Mouse (Mus musculus) liver, embryonic 15.5 days (tissue): ENCODE data around the gene Lipa. TPM values are rescaled to one million over a fixed set of nuclear protein-coding genes. Genes with fewer than 3 reads are reported as not detected.

Experiments
- ATAC-seq: fragments of 200-750 bp; cut with Nextera tagmentation; 2 replicates; pipeline ENCODE4 v1.8.0; 2017; ENCODE audit warnings: moderate number of reproducible peaks, mild to moderate bottlenecking, moderate library complexity; ENCODE audit not compliant: insufficient read depth
- H3K27ac ChIP-seq: fragments of 300-500 bp; sonication (generic); replicated peaks from 2 replicates; pipeline ENCODE4 v1.5.1; 2015; ENCODE audit warnings: mild to moderate bottlenecking, inconsistent platforms
- H3K27me3 ChIP-seq: fragments of 300-500 bp; sonication (generic); 2 replicates; pipeline ENCODE4 v1.6.1; 2015; ENCODE audit warnings: mild to moderate bottlenecking, inconsistent platforms
- H3K36me3 ChIP-seq: fragments of 300-500 bp; sonication (generic); replicated peaks from 2 replicates; pipeline ENCODE4 v1.6.1; 2015; ENCODE audit warnings: moderate library complexity, mild to moderate bottlenecking, inconsistent platforms
- H3K4me1 ChIP-seq: fragments of 300-500 bp; sonication (generic); replicated peaks from 2 replicates; pipeline ENCODE4 v1.6.1; 2015; ENCODE audit warnings: inconsistent platforms
- H3K4me2 ChIP-seq: fragments of 300-500 bp; sonication (generic); 2 replicates; pipeline ENCODE4 v1.6.1; 2015; ENCODE audit warnings: moderate library complexity, mild to moderate bottlenecking, inconsistent platforms
- H3K4me3 ChIP-seq: fragments of 300-500 bp; sonication (generic); replicated peaks from 2 replicates; pipeline ENCODE4 v1.5.1; 2015; ENCODE audit warnings: mild to moderate bottlenecking, inconsistent platforms
- H3K9ac ChIP-seq: fragments of 300-500 bp; sonication (generic); 2 replicates; pipeline ENCODE4 v1.6.1; 2015; ENCODE audit warnings: moderate library complexity, mild to moderate bottlenecking, inconsistent platforms
- H3K9me3 ChIP-seq: fragments of 300-500 bp; sonication (generic); replicated peaks from 2 replicates; pipeline ENCODE4 v1.6.1; 2016; ENCODE audit warnings: inconsistent platforms
- WGBS: fragments of 180-500 bp; shearing (Covaris S2); methylation state at CpG from one replicate; pipeline ENCODE4 v1.1.7; 2015; ENCODE audit warnings: mixed read lengths; ENCODE audit not compliant: insufficient replicate concordance; 5-methylcytosine and 5-hydroxymethylcytosine counted together
- polyA plus RNA-seq: library from polyadenylated mRNA; unstranded; fragments of >200 nt; fragmentation: Nextera tagmentation; extraction: Ambion mirVana; gene quantifications from 2 replicates; pipeline ENCODE4 v1.2.1, GENCODE M21; 2015

Gene Lipa
- polyA plus RNA-seq, 1 experiment from 2014 or later = 49.8 TPM

- H3K4me3 ChIP-seq = no peak overlapping the region
- H3K27me3 ChIP-seq = no peaks in the 10 kb centered on the region
- no peak overlapping the region for H3K9ac ChIP-seq
- no peak for ATAC-seq
- H3K27ac ChIP-seq = no peak overlapping the region
- no peaks in the 10 kb centered on the region for H3K9me3 ChIP-seq
- WGBS = 58% methylated on average over 5 of the region's 5 CpGs
- no peaks in the 10 kb centered on the region for H3K36me3 ChIP-seq
- H3K4me1 ChIP-seq = peaks cover 16% of the 10 kb centered on the region
- peak overlapping the region; percentile 21; the same call in 1 of the 2 replicates for H3K4me2 ChIP-seq
Measured at GRCm38 (mm10) chr19:34551981-34552380, 24.7 kb upstream of the Lipa start.

GRCm38 (mm10) chr19:34550534-34551223 is 23.4 kb upstream of the Lipa start, which contains the start of gene Ifit2:
Gene Ifit2, plus strand, starts transcription at chr19:34550694.
- Histone ChIP-seq H3K4me1 (peaks cover 16% of the 10 kb centered on the region), H3K36me3 (no peaks in the 10 kb centered on the region), H3K9me3 (no peaks in the 10 kb centered on the region), H3K9ac (peak within 1 kb of the TSS; percentile 64), H3K27ac (peak within 1 kb of the TSS; percentile 51; the same call in 1 of the 2 replicates), H3K27me3 (no peaks in the 10 kb centered on the region), H3K4me3 (peak within 1 kb of the TSS; percentile 65), H3K4me2 (peak within 1 kb of the TSS; percentile 79)
- WGBS = under 1% methylated on average over 22 of the region's 22 CpGs
- ATAC-seq = peak; percentile 91

GRCm38 (mm10) chr19:34550205-34550533 is 22.9 kb upstream of the Lipa start:
- H3K27me3 ChIP-seq = no peaks in the 10 kb centered on the region
- H3K36me3 ChIP-seq = no peaks in the 10 kb centered on the region
- H3K27ac ChIP-seq = no peak overlapping the region
- WGBS = 23% methylated on average over 4 of the region's 4 CpGs
- H3K4me1 ChIP-seq = peaks cover 16% of the 10 kb centered on the region
- no peaks in the 10 kb centered on the region for H3K9me3 ChIP-seq
- ATAC-seq = no peak
- H3K9ac ChIP-seq = peak overlapping the region; percentile 64; the same call in 1 of the 2 replicates
- peak overlapping the region; percentile 65 for H3K4me3 ChIP-seq
- H3K4me2 ChIP-seq = peak overlapping the region; percentile 79

GRCm38 (mm10) chr19:34547976-34548375 is 20.7 kb upstream of the Lipa start:
- no peaks in the 10 kb centered on the region for H3K36me3 ChIP-seq
- H3K27me3 ChIP-seq = no peaks in the 10 kb centered on the region
- H3K27ac ChIP-seq = no peak overlapping the region
- H3K4me3 ChIP-seq = no peak overlapping the region
- peaks cover 16% of the 10 kb centered on the region for H3K4me1 ChIP-seq
- no peak for ATAC-seq
- H3K9me3 ChIP-seq = no peaks in the 10 kb centered on the region
- H3K9ac ChIP-seq = no peak overlapping the region
- 15% methylated on average over 7 of the region's 7 CpGs for WGBS
- no peak overlapping the region for H3K4me2 ChIP-seq

- no peak overlapping the region for H3K4me2 ChIP-seq
- no peaks in the 10 kb centered on the region for H3K27me3 ChIP-seq
- no peaks in the 10 kb centered on the region for H3K9me3 ChIP-seq
- ATAC-seq = no peak
- no peak overlapping the region for H3K27ac ChIP-seq
- peaks cover 16% of the 10 kb centered on the region for H3K4me1 ChIP-seq
- H3K4me3 ChIP-seq = no peak overlapping the region
- H3K9ac ChIP-seq = no peak overlapping the region
- WGBS = 68% methylated on average over 4 of the region's 4 CpGs
- H3K36me3 ChIP-seq = no peaks in the 10 kb centered on the region
Measured at GRCm38 (mm10) chr19:34546211-34546610, 18.9 kb upstream of the Lipa start.

- Histone ChIP-seq H3K9ac (no peak overlapping the region), H3K27me3 (no peaks in the 10 kb centered on the region), H3K9me3 (no peaks in the 10 kb centered on the region), H3K4me3 (no peak overlapping the region), H3K27ac (no peak overlapping the region), H3K36me3 (no peaks in the 10 kb centered on the region), H3K4me1 (no peaks in the 10 kb centered on the region), H3K4me2 (no peak overlapping the region)
- ATAC-seq = no peak
- WGBS = 44% methylated on average over 1 of the region's 1 CpGs
Measured at GRCm38 (mm10) chr19:34539422-34539821, 12.1 kb upstream of the Lipa start.

- 64% methylated on average over 4 of the region's 4 CpGs for WGBS
- ATAC-seq = no peak
- H3K27me3 ChIP-seq = no peaks in the 10 kb centered on the region
Measured at GRCm38 (mm10) chr19:34532061-34532751, 4.9 kb upstream of the Lipa start.

GRCm38 (mm10) chr19:34526321-34526923 is 852 bp downstream of the Lipa start:
- Histone ChIP-seq H3K4me1 (peaks cover 16% of the 10 kb centered on the region), H3K4me3 (peak overlapping the region; percentile 67), H3K9ac (peak overlapping the region; percentile 59), H3K9me3 (no peaks in the 10 kb centered on the region), H3K36me3 (peaks cover 4% of the 10 kb centered on the region; the same call in 1 of the 2 replicates), H3K27ac (peak overlapping the region; percentile 60), H3K27me3 (no peaks in the 10 kb centered on the region), H3K4me2 (peak overlapping the region; percentile 91)
- peak; percentile 32 for ATAC-seq
- WGBS = under 1% methylated on average over 11 of the region's 11 CpGs

More at GRCm38 (mm10) chr19:34532061-34532751, 4.9 kb upstream of the Lipa start:
- H3K9ac ChIP-seq = no peak overlapping the region
- no peaks in the 10 kb centered on the region for H3K9me3 ChIP-seq
- no peak overlapping the region for H3K4me2 ChIP-seq
- no peak overlapping the region for H3K4me3 ChIP-seq
- peaks cover 3% of the 10 kb centered on the region for H3K4me1 ChIP-seq
- no peaks in the 10 kb centered on the region for H3K36me3 ChIP-seq
- no peak overlapping the region for H3K27ac ChIP-seq

GRCm38 (mm10) chr19:34524646-34525045 is 2.6 kb downstream of the Lipa start:
- H3K9me3 ChIP-seq = no peaks in the 10 kb centered on the region
- no peak overlapping the region for H3K27ac ChIP-seq
- no peak for ATAC-seq
- H3K9ac ChIP-seq = no peak overlapping the region
- H3K36me3 ChIP-seq = peaks cover 7% of the 10 kb centered on the region; the same call in 1 of the 2 replicates
- no peaks in the 10 kb centered on the region for H3K27me3 ChIP-seq
- H3K4me3 ChIP-seq = no peak overlapping the region
- H3K4me2 ChIP-seq = 0 out of 2 replicates have a peak overlapping the region, but pooled peaks have one; percentile 2
- 58% methylated on average over 9 of the region's 9 CpGs for WGBS
- H3K4me1 ChIP-seq = peaks cover 16% of the 10 kb centered on the region

- no peak overlapping the region for H3K4me3 ChIP-seq
- WGBS = 74% methylated on average over 12 of the region's 12 CpGs
- no peaks in the 10 kb centered on the region for H3K27me3 ChIP-seq
- ATAC-seq = no peak
- H3K4me1 ChIP-seq = peaks cover 18% of the 10 kb centered on the region
- H3K27ac ChIP-seq = no peak overlapping the region
- H3K9ac ChIP-seq = no peak overlapping the region
- no peaks in the 10 kb centered on the region for H3K9me3 ChIP-seq
- H3K36me3 ChIP-seq = peaks cover 12% of the 10 kb centered on the region; the same call in 1 of the 2 replicates
- H3K4me2 ChIP-seq = no peak overlapping the region
Measured at GRCm38 (mm10) chr19:34523106-34523725, 4.1 kb downstream of the Lipa start.

- H3K27ac ChIP-seq = no peak overlapping the region
Measured at GRCm38 (mm10) chr19:34521978-34522377, 5.3 kb downstream of the Lipa start.

More at GRCm38 (mm10) chr19:34521978-34522377, 5.3 kb downstream of the Lipa start:
- H3K9ac ChIP-seq = no peak overlapping the region
- H3K27me3 ChIP-seq = no peaks in the 10 kb centered on the region
- H3K9me3 ChIP-seq = no peaks in the 10 kb centered on the region
- H3K4me1 ChIP-seq = peaks cover 23% of the 10 kb centered on the region
- no peak overlapping the region for H3K4me2 ChIP-seq
- WGBS = 53% methylated on average over 1 of the region's 1 CpGs
- no peak for ATAC-seq
- no peak overlapping the region for H3K4me3 ChIP-seq
- H3K36me3 ChIP-seq = peaks cover 12% of the 10 kb centered on the region; the same call in 1 of the 2 replicates
